Mouse (Mus musculus): ENCODE measurements around the gene Panx2. TPM values are rescaled to one million over a fixed set of nuclear protein-coding genes. Genes with fewer than 3 reads are reported as not detected.

Gene Panx2
- 8.7 and 10.1 TPM in 2 replicates for polyA plus RNA-seq (2015; fragmentation: Nextera tagmentation; extraction: Ambion mirVana)

DNA sequence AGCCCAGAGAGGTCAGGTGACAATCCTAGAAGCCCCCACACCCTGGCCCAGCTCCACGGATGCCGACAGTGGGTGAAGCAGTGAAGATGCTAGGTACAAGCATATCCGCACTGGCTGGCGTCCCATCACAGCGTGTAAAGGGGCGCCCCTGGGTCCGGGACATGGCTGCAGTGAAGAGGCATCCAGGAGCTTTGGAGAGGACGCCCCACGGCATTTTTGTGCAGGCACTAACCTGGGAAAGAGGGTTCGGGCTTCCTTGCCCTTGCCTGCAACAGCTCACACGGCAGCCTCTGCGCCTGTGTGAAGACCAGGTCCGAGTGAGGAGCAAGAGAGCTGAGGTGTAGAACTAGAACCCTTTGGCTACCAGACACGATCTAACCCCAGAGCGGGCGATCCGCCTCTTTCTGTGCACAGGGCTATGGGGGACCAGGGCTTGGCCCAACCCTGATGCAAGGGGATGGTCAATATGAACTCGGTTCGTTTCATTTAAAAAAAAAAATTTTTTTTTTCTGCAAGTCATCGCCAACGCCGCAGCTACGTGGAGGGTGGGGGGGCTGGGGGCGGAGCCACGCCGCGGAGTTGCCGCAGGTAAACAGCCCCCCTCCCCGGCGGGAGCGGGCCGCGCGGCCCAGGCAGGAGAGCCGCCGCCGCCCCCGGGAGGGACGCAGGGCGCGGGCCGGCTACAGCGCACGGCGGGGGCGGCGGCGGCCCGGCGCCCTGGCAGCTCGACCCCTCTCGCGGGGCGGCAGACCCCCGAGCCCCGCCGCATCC is at the start of gene Panx2:
TSS of gene Panx2 (plus strand) at position 574 of the 771 bp plus-strand sequence.
- peak; percentile 65 for ATAC-seq (ENCODE audit: low FRiP score)

DNA sequence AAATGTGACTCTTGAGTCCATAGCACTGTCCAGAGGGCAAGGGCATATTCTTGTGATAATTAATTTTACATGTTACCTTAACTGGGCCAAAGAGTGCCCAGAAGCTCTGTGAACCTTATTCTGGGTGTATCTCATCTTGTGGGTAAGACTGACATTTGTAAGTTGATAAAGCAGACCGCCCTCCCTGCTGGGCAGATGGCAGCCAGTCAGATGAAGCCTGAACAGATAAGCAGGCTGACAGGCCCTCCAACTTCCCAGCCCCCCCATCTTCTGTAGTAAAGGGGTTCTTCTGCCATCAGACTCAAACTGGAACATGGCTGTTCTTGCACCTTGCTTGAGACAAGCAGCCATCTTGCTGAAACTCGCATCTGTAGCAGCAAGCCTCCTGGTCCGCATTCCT is 42.8 kb upstream of the Panx2 start:
- H3K9ac ChIP-seq (replicated peaks): no peak overlapping the region
- ATAC-seq (ENCODE audit: low FRiP score): no peak
- H3K4me3 ChIP-seq (replicated peaks): no peak overlapping the region
- no peak overlapping the region for H3K27ac ChIP-seq (replicated peaks)
- H3K4me2 ChIP-seq: no peak overlapping the region
- H3K4me1 ChIP-seq: no peaks in the 10 kb centered on the region
- H3K9me3 ChIP-seq (replicated peaks): no peaks in the 10 kb centered on the region
- no peaks in the 10 kb centered on the region for H3K27me3 ChIP-seq (replicated peaks)
- WGBS: 90% methylated on average over 3 of the region's 3 CpGs
- H3K36me3 ChIP-seq: no peaks in the 10 kb centered on the region

More for the DNA sequence above, at the start of gene Panx2:
- H3K27ac ChIP-seq (replicated peaks): peak within 1 kb of the TSS; percentile 81
- H3K4me1 ChIP-seq: peaks cover 26% of the 10 kb centered on the region
- no peaks in the 10 kb centered on the region for H3K9me3 ChIP-seq (replicated peaks)
- H3K27me3 ChIP-seq (replicated peaks): peaks cover 22% of the 10 kb centered on the region; the same call in 1 of the 2 replicates
- peak within 1 kb of the TSS; percentile 72 for H3K4me3 ChIP-seq (replicated peaks)
- H3K36me3 ChIP-seq: no peaks in the 10 kb centered on the region
- under 1% methylated on average over 46 of the region's 57 CpGs for WGBS
- H3K9ac ChIP-seq (replicated peaks): peak within 1 kb of the TSS; percentile 78
- H3K4me2 ChIP-seq: peak within 1 kb of the TSS; percentile 82

DNA sequence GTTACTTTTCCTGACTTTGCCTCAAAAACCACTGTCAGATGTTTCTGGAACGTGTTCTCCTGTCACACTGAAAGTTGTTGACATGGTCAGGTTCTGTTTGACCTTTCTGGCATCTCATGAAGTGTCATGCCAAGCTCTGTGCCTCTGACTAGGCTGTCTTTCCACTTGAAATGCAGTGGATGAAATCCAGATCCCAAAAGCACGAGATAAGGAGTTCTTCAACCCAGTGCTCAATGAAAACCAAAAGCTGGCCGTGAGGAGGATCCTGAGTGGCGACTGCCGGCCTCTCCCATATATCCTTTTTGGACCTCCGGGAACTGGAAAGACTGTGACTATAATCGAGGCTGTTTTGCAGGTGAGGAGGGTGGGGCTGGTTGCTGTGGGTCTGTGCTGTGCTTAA is 39.4 kb upstream of the Panx2 start:
- Histone ChIP-seq H3K9ac (replicated peaks) (no peak overlapping the region), H3K27me3 (replicated peaks) (no peaks in the 10 kb centered on the region), H3K9me3 (replicated peaks) (no peaks in the 10 kb centered on the region), H3K4me3 (replicated peaks) (no peak overlapping the region), H3K4me2 (no peak overlapping the region), H3K36me3 (no peaks in the 10 kb centered on the region), H3K27ac (replicated peaks) (no peak overlapping the region), H3K4me1 (no peaks in the 10 kb centered on the region)
- no peak for ATAC-seq (ENCODE audit: low FRiP score)
- WGBS: 79% methylated on average over 7 of the region's 7 CpGs

DNA sequence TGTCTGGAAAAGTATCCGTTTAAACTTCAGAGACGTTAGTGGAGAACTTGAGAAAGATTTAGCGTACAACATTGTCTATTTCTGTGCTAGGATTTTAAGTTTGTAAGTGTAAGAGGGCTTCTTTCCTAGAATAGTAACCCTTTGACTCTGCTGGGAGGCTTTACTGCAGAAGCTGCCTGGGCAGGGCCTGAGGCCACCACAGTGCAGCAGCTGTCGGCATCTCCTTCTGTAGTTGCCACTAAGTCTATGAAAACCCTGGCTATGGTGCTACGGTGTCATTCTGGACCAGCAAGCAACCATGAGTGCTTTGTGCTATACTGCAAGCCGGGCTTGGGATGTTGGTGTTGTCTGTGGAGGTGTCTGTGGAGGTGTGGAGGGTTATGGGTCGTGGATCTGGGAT is 39.0 kb upstream of the Panx2 start:
- Histone ChIP-seq H3K4me1 (no peaks in the 10 kb centered on the region), H3K27ac (replicated peaks) (no peak overlapping the region), H3K36me3 (no peaks in the 10 kb centered on the region), H3K4me3 (replicated peaks) (no peak overlapping the region), H3K4me2 (no peak overlapping the region), H3K9ac (replicated peaks) (no peak overlapping the region), H3K27me3 (replicated peaks) (no peaks in the 10 kb centered on the region), H3K9me3 (replicated peaks) (no peaks in the 10 kb centered on the region)
- ATAC-seq (ENCODE audit: low FRiP score): no peak
- WGBS: 85% methylated on average over 7 of the region's 7 CpGs

DNA sequence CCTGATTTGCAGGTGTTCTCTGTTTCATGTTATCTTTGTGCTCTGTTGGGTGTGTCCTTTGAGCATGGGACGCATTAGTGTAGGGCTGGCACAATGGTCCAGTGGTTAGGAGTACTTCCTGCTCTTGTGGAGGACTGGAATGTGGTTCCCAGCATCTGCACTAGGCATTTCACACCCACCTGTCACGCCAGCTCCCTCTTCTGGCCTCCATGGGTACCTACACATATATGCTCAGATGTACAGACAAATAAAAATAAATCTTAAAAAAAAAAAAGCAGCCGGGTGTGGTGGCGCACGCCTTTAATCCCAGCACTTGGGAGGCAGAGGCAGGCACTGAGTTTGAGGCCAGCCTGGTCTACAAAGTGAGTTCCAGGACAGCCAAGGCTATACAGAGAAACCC is 15.2 kb upstream of the Panx2 start:
- H3K4me3 ChIP-seq (replicated peaks): no peak overlapping the region
- no peak overlapping the region for H3K9ac ChIP-seq (replicated peaks)
- 79% methylated on average over 5 of the region's 5 CpGs for WGBS
- H3K9me3 ChIP-seq (replicated peaks): no peaks in the 10 kb centered on the region
- no peak overlapping the region for H3K4me2 ChIP-seq
- H3K27ac ChIP-seq (replicated peaks): no peak overlapping the region
- no peaks in the 10 kb centered on the region for H3K36me3 ChIP-seq
- no peaks in the 10 kb centered on the region for H3K27me3 ChIP-seq (replicated peaks)
- ATAC-seq (ENCODE audit: low FRiP score): no peak
- H3K4me1 ChIP-seq: no peaks in the 10 kb centered on the region

DNA sequence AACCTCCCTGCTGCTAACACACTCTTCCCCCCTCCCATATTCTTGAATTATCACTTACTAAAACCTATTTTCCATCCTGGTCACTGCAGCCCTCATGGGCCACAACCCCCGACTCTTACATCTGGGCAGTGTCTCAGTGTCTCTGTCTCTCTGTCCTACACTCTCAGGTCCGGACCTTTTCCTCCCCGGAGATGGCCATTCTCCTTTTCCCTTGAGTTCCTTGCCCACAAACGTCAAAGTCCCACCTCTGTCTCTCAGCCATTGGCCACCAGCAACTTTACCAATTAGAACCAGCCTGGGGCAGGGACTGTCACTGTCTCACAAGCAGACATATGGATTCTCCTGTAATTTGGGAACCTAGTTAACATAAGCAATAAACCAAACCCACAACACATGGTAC is 13.2 kb upstream of the Panx2 start:
- Histone ChIP-seq H3K9ac (replicated peaks) (no peak overlapping the region), H3K4me1 (no peaks in the 10 kb centered on the region), H3K4me3 (replicated peaks) (no peak overlapping the region), H3K36me3 (no peaks in the 10 kb centered on the region), H3K27ac (replicated peaks) (no peak overlapping the region), H3K4me2 (no peak overlapping the region), H3K27me3 (replicated peaks) (no peaks in the 10 kb centered on the region), H3K9me3 (replicated peaks) (no peaks in the 10 kb centered on the region)
- no peak for ATAC-seq (ENCODE audit: low FRiP score)
- WGBS: 76% methylated on average over 4 of the region's 4 CpGs

GRCm38 (mm10) chr15:89054666-89055065 is 4.9 kb upstream of the Panx2 start:
- Histone ChIP-seq H3K36me3 (no peaks in the 10 kb centered on the region), H3K9me3 (replicated peaks) (no peaks in the 10 kb centered on the region), H3K27ac (replicated peaks) (no peak overlapping the region), H3K4me2 (no peak overlapping the region), H3K4me1 (peaks cover 9% of the 10 kb centered on the region), H3K27me3 (replicated peaks) (0 out of 2 replicates have a peak, but pooled peaks cover 12% of the 10 kb centered on the region), H3K4me3 (replicated peaks) (no peak overlapping the region), H3K9ac (replicated peaks) (no peak overlapping the region)
- 92% methylated on average over 7 of the region's 7 CpGs for WGBS
- no peak for ATAC-seq (ENCODE audit: low FRiP score)

- H3K4me1 ChIP-seq: peaks cover 26% of the 10 kb centered on the region
- WGBS: 26% methylated on average over 6 of the region's 6 CpGs
- H3K9ac ChIP-seq (replicated peaks): peak overlapping the region; percentile 78; the same call in 1 of the 2 replicates
- 0 out of 2 replicates have a peak, but pooled peaks cover 17% of the 10 kb centered on the region for H3K27me3 ChIP-seq (replicated peaks)
- peak overlapping the region; percentile 72 for H3K4me3 ChIP-seq (replicated peaks)
- peak overlapping the region; percentile 82 for H3K4me2 ChIP-seq
- H3K36me3 ChIP-seq: no peaks in the 10 kb centered on the region
- H3K27ac ChIP-seq (replicated peaks): peak overlapping the region; percentile 81; the same call in 1 of the 2 replicates
- no peaks in the 10 kb centered on the region for H3K9me3 ChIP-seq (replicated peaks)
- ATAC-seq (ENCODE audit: low FRiP score): no peak
Observed at GRCm38 (mm10) chr15:89058736-89059135, 798 bp upstream of the Panx2 start.

DNA sequence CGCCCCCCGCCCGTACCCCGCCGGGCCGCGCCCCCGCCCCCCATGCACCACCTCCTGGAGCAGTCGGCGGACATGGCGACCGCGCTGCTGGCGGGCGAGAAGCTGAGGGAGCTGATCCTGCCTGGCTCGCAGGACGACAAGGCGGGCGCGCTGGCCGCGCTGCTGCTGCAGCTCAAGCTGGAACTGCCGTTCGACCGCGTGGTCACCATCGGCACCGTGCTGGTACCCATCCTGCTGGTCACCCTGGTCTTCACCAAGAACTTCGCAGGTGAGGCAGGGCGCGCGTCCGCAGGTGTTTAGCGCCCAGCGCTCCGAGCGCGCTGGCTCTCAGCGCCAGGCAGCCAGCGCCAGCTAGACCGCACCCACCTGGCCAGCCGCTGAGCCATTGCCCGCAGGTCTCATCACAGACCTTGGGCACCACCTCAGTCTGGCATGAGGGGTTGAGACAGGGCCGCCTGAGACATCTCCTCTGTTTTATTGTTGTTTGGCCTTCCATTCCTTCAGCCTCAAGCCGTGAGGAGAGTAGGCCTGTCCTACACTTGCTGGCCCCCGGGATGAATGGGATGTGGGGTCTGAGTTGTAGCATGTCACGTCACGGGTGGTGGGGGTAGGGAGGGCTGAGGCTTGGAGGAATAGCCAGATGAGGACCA is 623 bp downstream of the Panx2 start:
- Histone ChIP-seq H3K4me2 (peak overlapping the region; percentile 82), H3K36me3 (no peaks in the 10 kb centered on the region), H3K27ac (replicated peaks) (peak overlapping the region; percentile 81), H3K4me3 (replicated peaks) (peak overlapping the region; percentile 72), H3K9ac (replicated peaks) (peak overlapping the region; percentile 78), H3K4me1 (peaks cover 26% of the 10 kb centered on the region), H3K9me3 (replicated peaks) (no peaks in the 10 kb centered on the region), H3K27me3 (replicated peaks) (peaks cover 20% of the 10 kb centered on the region; the same call in 1 of the 2 replicates)
- 1% methylated on average over 46 of the region's 48 CpGs for WGBS
- ATAC-seq (ENCODE audit: low FRiP score): peak; percentile 58

GRCm38 (mm10) chr15:89060811-89061460 is 1.4 kb downstream of the Panx2 start:
- Histone ChIP-seq H3K27me3 (replicated peaks) (peaks cover 26% of the 10 kb centered on the region), H3K4me3 (replicated peaks) (peak overlapping the region; percentile 72), H3K9me3 (replicated peaks) (no peaks in the 10 kb centered on the region), H3K36me3 (no peaks in the 10 kb centered on the region), H3K4me2 (peak overlapping the region; percentile 82), H3K9ac (replicated peaks) (peak overlapping the region; percentile 78), H3K4me1 (peaks cover 26% of the 10 kb centered on the region), H3K27ac (replicated peaks) (0 out of 2 replicates have a peak overlapping the region, but pooled peaks have one; percentile 81)
- WGBS: 89% methylated on average over 12 of the region's 12 CpGs
- ATAC-seq (ENCODE audit: low FRiP score): peak; percentile 21

GRCm38 (mm10) chr15:89061761-89062517 is 2.4 kb downstream of the Panx2 start:
- Histone ChIP-seq H3K4me3 (replicated peaks) (no peak overlapping the region), H3K4me2 (peak overlapping the region; percentile 82), H3K4me1 (peaks cover 26% of the 10 kb centered on the region), H3K9me3 (replicated peaks) (no peaks in the 10 kb centered on the region), H3K27ac (replicated peaks) (no peak overlapping the region), H3K9ac (replicated peaks) (no peak overlapping the region), H3K27me3 (replicated peaks) (peaks cover 36% of the 10 kb centered on the region), H3K36me3 (no peaks in the 10 kb centered on the region)
- WGBS: 86% methylated on average over 6 of the region's 6 CpGs
- no peak for ATAC-seq (ENCODE audit: low FRiP score)

All from neural tube, embryonic 15.5 days (tissue).